Mouse (Mus musculus) testis, postnatal 14 days (tissue): Measurements from ENCODE around the gene Ncoa7.

Experiments
- DNase-seq: peaks from one replicate; pipeline ENCODE4 v3.0.0; 2021; ENCODE audit warnings: low spot score

Gene Ncoa7

GRCm38 (mm10) chr10:30802681-30803586 is at the start of gene Ncoa7:
Gene Ncoa7 (minus strand): TSS chr10:30803326.
- DNase-seq: peak; percentile 84

GRCm38 (mm10) chr10:30845101-30845825 is 42.1 kb upstream of the Ncoa7 start:
- DNase-seq: no peak

DNA sequence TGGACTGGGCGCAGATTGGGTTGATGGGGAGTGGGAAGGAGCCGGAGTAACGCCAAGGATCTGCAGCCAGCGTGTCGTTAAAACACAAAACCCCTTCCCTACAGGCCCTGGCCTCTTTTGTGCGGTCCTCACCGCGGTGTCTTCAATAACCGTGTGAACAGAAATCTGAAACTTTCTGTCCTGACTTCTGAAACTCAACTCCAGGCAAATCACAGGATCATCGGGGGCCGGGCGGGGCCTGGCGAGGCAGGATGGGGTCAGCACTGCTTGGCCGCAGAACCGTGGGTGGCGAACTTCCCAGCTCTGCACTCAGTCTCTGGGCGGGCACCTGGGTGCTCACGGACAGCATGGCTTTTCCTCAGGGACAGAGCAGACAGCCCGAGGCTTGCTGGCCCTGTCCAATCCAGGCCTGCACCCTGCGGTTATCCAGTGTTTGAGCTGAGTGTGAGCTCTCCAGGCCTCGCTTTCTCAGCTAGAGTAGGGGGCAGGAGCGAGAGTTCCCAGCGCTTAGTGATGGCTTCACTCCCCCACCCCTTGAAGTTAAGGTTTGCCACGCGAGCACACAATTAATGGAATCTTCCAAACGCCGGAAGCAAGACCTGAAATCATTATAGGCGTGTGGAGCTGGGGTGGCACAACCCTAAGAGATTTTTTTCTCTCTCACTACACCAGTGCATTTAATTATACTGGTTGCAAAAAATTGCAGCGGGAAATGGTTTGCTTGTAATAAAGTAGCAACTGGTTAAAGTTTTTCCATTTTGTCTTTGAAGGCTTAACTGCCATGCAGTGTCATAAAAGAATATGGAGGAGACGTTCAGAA is 41.3 kb upstream of the Ncoa7 start:
- peak; percentile 21 for DNase-seq

DNA sequence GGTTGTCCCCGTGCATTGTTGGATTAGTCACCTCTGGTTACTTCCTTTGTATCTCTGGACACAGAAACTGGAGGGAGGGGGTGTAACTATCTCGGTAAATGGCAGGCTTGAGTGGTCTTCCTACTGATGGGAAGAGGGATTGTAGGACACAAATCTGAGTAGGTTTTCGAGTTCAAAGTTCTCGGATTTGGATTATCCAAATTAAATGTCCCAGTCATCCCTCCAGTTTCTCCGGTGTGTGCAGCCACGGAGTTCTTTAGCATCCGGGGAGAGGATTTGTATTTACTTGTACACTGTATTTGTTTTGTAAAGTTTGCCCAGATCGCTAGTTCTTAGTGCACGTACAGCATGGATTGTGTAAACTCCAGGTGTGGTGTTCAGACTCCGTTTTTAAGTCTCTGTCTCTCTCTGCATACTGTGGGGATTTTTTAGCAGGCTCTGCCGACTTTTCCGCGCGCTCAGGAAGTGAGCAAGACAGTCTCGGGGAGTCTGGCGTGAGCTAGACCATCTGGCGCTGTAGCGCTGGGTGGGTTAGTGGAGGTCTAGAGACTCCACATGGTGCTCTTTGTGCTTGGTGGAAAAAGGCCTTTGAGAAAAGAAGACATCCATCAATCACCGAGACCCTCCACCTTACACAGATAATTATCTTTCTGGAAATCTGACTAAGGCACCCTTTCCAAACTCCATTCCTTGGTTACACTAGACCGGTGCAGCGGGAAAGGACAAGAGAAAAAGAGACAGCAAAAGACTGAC is 40.5 kb upstream of the Ncoa7 start:
- DNase-seq: peak; percentile 14

DNA sequence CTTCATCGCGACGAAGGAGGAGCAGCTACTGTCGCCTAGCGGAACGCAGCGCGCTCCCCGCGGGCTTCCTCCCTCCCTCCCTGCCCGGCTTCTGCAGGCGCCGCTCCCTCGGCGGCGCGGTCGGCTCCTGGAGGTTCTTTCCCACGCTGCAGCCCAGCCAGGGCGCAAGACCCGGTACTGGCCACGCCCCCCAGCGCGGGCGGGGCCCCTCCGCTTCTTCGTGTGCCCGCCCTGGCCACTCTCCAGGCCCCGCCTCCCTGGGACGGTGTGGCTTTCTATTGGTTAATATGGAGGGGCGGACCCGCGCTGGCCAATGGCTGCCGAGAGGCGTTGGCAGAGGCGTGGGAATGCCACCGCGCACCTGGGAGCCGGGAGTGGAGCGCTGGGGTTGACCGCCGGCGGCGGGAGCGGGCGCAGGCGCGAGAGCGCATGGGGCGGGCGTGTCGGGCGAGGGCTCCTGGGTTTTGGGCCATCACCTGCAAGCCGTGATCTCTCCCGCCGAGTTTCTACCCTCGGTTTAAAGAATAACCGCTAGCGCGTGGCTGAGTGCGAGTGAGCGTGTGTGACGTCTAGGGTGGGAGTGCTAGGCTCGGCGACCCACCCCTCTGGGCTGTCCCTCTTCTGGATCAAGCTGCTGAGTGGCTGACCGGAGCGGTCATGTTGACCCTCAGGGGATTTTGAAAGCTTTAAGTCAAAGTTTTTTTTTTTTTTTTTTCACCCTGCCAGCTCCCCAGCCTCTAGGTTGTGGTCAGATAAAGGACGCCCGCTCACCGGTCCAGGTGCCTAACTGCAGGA is 39.7 kb upstream of the Ncoa7 start, which contains the start of gene Hey2:
Gene Hey2, minus strand, starts transcription at position 159 of the 795 bp plus-strand sequence.
- peak; percentile 98 for DNase-seq

DNA sequence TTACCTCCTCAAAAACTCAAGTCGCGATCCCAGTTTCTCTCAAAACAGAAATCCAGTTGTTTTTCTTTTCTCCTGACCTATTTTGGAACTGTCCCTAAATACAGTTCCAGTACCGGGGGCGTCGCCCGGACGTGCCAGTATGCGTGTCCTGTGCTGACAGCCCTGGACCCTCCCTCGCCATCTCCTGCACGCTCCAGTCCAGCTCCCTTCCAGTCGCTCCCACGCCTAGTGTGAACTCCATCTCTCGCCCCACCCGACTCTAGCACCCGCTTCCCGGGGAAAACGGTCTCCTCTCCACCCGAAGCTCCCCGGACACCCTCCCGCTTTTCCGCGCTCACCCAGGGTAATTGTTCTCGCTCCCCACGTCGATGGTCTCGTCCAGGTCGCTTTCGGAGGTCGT is 39.1 kb upstream of the Ncoa7 start:
- no peak for DNase-seq

DNA sequence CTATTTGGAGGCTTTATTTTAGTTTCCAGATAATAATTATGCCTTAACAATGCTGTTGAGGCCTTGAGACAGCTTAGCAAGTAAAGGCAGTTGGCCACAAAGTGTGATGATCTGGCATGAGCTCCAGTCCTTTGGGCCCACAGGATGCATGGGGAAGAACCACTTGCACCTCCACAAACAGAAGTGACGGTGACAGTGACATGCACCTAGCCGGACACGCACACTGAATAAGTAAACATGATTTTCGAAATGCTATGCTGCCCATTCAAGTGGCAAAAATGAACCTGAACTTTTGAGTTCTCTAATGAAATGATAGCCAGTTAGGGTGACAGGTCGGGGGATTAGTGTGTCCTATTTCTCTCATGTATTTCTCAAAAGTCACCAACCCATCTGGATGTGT is 37.7 kb upstream of the Ncoa7 start:
- no peak for DNase-seq

DNA sequence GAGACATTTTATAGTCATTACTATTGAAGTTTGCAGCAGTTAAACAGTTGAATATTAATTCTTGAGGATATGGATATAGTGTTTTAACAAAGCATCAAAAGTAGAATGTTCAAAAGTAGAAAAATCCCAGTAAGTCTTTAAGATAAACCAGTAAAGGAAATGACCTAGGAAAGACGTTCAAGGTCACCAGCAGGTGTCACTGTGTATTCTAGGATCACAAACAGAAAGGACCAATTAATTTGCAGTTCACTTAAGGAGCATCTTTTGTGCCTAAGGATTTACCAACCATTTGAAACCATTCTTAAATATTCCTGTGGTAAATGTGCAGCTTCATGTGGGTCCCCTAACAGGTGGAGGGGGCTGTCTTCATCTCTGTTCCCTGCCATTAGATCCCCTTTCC is 35.1 kb upstream of the Ncoa7 start:
- no peak for DNase-seq

GRCm38 (mm10) chr10:30825049-30825448 is 21.9 kb upstream of the Ncoa7 start:
- DNase-seq: no peak

DNA sequence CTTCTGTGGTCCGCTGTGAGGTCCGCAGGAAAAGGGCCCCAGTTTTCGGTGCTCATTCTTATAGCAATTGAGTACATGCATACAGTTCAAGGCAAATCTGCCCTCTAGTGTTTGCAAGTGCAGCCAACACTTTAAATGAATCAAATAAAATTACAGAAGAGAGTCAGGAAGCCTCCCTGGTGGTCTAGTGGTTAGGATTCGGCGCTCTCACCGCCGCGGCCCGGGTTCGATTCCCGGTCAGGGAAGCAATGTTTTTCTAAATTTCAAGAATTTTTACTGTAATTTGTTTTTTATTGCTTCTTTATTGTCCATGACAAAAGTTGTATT is 7.8 kb upstream of the Ncoa7 start:
- DNase-seq: peak; percentile 38

DNA sequence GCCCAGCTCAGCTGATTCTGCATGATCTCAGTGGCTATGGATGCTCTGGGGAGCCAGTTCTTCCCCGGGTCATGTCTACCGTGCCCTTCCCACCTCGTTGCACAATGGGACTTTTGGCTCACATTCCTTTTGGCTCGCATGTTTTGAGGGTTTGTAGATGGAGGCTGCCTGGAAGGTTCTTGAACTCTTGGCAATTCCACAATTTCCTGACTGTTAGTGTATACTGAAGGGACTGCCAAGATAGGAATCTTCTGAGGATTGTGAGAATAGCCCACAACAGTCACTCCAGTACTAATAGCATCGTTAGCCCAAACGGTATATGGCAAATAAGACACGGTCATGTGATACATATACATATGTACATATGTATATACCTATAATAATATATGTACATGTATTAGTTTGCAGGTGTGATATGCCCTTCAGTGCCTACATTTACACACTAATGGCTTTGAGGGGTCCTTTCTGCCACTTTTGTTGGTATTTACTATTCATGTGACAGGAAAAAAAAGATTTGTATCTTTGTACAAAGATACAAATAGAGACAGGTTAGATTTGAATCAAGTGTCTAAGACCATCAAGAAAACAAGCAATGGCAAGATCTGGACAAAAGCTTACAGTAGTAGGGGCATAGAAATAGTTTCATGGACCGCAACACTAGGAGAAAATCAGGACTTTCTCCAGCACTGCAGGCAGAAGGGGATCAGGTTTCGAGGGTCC is 7.3 kb upstream of the Ncoa7 start:
- no peak for DNase-seq

GRCm38 (mm10) chr10:30803587-30804253 is 594 bp upstream of the Ncoa7 start:
- no peak for DNase-seq

GRCm38 (mm10) chr10:30802033-30802432 is 1.1 kb downstream of the Ncoa7 start:
- DNase-seq: no peak

DNA sequence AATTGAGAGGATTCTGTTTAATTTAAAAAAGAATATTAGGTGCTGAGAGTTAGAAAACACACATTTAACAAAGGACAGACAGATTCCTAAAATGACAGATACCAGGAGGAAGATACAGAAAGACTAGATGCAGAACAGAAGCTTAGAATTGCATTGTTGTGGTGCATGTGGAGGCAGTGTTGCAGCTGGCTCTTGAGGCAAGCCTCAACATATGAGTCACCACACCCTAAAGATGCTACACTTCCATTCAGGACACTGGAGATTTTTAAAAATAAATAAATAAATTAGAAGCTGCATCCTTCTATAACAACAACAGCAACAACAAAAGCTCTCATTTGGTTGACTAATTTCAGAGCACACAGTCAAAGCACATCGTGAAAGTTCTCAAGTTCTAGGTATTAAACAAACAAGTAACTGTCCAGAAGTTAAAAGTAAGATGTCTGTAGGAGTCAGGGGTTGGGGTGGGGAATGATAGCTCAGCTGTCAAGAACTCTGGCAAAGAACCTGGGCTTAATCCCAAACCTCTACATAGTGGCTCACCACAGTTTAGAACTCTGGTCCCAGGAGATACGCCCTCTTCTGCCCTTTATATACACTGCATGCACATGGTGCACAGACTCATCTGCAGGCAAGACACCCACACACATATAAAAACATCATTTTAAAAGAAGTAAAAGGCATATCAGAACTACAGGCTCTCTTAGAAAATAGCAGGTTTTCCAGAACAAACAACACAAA is 3.2 kb downstream of the Ncoa7 start:
- no peak for DNase-seq

GRCm38 (mm10) chr10:30796469-30797261 is 6.5 kb downstream of the Ncoa7 start:
- no peak for DNase-seq

DNA sequence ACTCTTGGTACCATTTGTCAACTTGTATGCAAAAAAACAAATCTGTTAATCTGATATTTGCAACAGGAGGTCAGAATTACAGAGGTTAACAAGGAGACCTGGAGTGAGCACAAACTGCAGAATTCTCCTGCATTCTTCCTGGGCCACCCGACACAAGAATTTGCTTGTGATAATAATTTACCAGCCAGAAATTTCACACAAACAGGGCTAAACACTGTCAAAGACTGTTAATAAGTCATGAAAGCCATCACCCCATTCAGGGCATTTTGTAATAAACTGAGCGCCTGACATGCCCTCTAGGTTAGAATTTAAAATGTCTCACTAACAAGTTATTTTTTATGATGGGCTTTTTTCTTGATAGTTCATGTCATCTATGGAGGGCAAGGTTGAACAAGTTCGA is 12.1 kb downstream of the Ncoa7 start:
- DNase-seq: no peak

GRCm38 (mm10) chr10:30789521-30789920 is 13.6 kb downstream of the Ncoa7 start:
- no peak for DNase-seq

- no peak for DNase-seq
Observed at GRCm38 (mm10) chr10:30788340-30788721, 14.8 kb downstream of the Ncoa7 start.
